Comparison of ENCODE assay signal across 20 mouse cellular contexts in genomic region chr5:66340356-66341102, GRCm38 (mm10).
DNase-seq lines count a peak whose midpoint lies in the region; ATAC-seq lines count a peak whose summit lies in the region.
"Had no signal": no experiment of that assay in that cellular context is flagged by ENCODE, and none has a peak within 500 bp of the region (broad histone marks: within the 10 kb centered on the region; RNA-seq: fewer than 3 reads in every experiment).

No protein-coding gene starts in this region.

- H3K4me3 ChIP-seq in midbrain, embryonic 13.5 days (replicated peaks), result no peak overlapping the region
- H3K4me3 ChIP-seq in midbrain, embryonic 10.5 days, result no peak overlapping the region
- H3K4me3 ChIP-seq in forebrain, embryonic 16.5 days (replicated peaks; ENCODE audit: low read length), result no peak overlapping the region
- no peak overlapping the region for H3K4me3 ChIP-seq in neural tube, embryonic 13.5 days
- H3K4me3 ChIP-seq: heart, embryonic 10.5 days; limb, embryonic 15.5 days had no signal

- ATAC-seq in midbrain, embryonic 13.5 days, result peak; percentile 19; the same call in 1 of the 2 replicates
- peak; percentile 27 for ATAC-seq in forebrain, embryonic 16.5 days
- peak; percentile 33; the same call in 1 of the 2 replicates for ATAC-seq in neural tube, embryonic 13.5 days (ENCODE audit: low read depth)
- ATAC-seq: activated CD4-positive, CD25-positive, alpha-beta regulatory T cell, adult 4 months had no signal

- peak; percentile 84 for DNase-seq in heart, adult 11 months
- DNase-seq in heart, postnatal 14 days, result no peak
- no peak for DNase-seq in midbrain, embryonic 10.5 days (ENCODE audit: low spot score)
- no peak for DNase-seq in lung, postnatal 36 days
- no peak for DNase-seq in frontal cortex, postnatal 36 days (ENCODE audit: low spot score in 2 of 2)
- DNase-seq: adrenal gland, postnatal 25 days; B cell, adult 2 months; cerebellum, adult 8-10 months; gastrocnemius, postnatal 36 days; heart, postnatal 36 days; kidney, adult 11 months; kidney, postnatal 14 days; lung, postnatal 14 days; thymus, postnatal 25 days had no signal

- intact Hi-C loops in heart, postnatal 14 days (cut with DNase I), result no loop called here

- peak overlapping the region; percentile 67 for H3K27ac ChIP-seq in midbrain, embryonic 13.5 days
- no peak overlapping the region; the same call in 1 of the 2 replicates for H3K27ac ChIP-seq in midbrain, embryonic 10.5 days (replicated peaks)
- H3K27ac ChIP-seq in forebrain, embryonic 16.5 days (ENCODE audit: low read length), result peak overlapping the region; percentile 42
- peak overlapping the region; percentile 86 for H3K27ac ChIP-seq in neural tube, embryonic 13.5 days (replicated peaks)
- H3K27ac ChIP-seq: heart, embryonic 10.5 days; limb, embryonic 15.5 days had no signal

- no peak overlapping the region for H3K4me2 ChIP-seq in midbrain, embryonic 13.5 days (replicated peaks)
- peak overlapping the region; percentile 17; the same call in 1 of the 2 replicates for H3K4me2 ChIP-seq in forebrain, embryonic 16.5 days (ENCODE audit: low read length)
- peak overlapping the region; percentile 9 for H3K4me2 ChIP-seq in neural tube, embryonic 13.5 days
- H3K4me2 ChIP-seq: limb, embryonic 15.5 days had no signal

- 0 out of 2 replicates have a peak, but pooled peaks cover 5% of the 10 kb centered on the region for H3K27me3 ChIP-seq in midbrain, embryonic 13.5 days
- peaks cover 35% of the 10 kb centered on the region for H3K27me3 ChIP-seq in midbrain, embryonic 10.5 days (ENCODE audit: low read depth, poor library complexity, severe bottlenecking)
- H3K27me3 ChIP-seq in forebrain, embryonic 16.5 days (replicated peaks; ENCODE audit: control insufficient read depth, insufficient read depth, low read length), result no peaks in the 10 kb centered on the region
- H3K27me3 ChIP-seq in neural tube, embryonic 13.5 days, result no peaks in the 10 kb centered on the region
- H3K27me3 ChIP-seq: limb, embryonic 15.5 days had no signal

- peaks cover 60% of the 10 kb centered on the region for H3K4me1 ChIP-seq in midbrain, embryonic 13.5 days (replicated peaks)
- H3K4me1 ChIP-seq in midbrain, embryonic 10.5 days, result peaks cover 45% of the 10 kb centered on the region
- peaks cover 46% of the 10 kb centered on the region for H3K4me1 ChIP-seq in forebrain, embryonic 16.5 days (replicated peaks; ENCODE audit: control insufficient read depth, insufficient read depth, low read length)
- peaks cover 70% of the 10 kb centered on the region for H3K4me1 ChIP-seq in neural tube, embryonic 13.5 days (replicated peaks)

- H3K9ac ChIP-seq in midbrain, embryonic 13.5 days (replicated peaks), result no peak overlapping the region
- 0 out of 2 replicates have a peak overlapping the region, but pooled peaks have one; percentile 39 for H3K9ac ChIP-seq in forebrain, embryonic 16.5 days (replicated peaks; ENCODE audit: low read depth, low read length)
- H3K9ac ChIP-seq in neural tube, embryonic 13.5 days, result peak overlapping the region; percentile 3
- H3K9ac ChIP-seq: limb, embryonic 15.5 days had no signal

- 61% methylated on average over 17 of the region's 17 CpGs for WGBS in midbrain, embryonic 13.5 days
- 86% methylated on average over 17 of the region's 17 CpGs for WGBS in midbrain, embryonic 10.5 days
- 38% methylated on average over 17 of the region's 17 CpGs for WGBS in forebrain, embryonic 16.5 days
- 47% methylated on average over 17 of the region's 17 CpGs for WGBS in neural tube, embryonic 13.5 days

- H3K36me3 ChIP-seq in midbrain, embryonic 13.5 days, result no peaks in the 10 kb centered on the region
- H3K36me3 ChIP-seq in midbrain, embryonic 10.5 days, result no peaks in the 10 kb centered on the region
- no peaks in the 10 kb centered on the region for H3K36me3 ChIP-seq in forebrain, embryonic 16.5 days (ENCODE audit: control insufficient read depth, insufficient read depth)
- H3K36me3 ChIP-seq in neural tube, embryonic 13.5 days, result no peaks in the 10 kb centered on the region
- H3K36me3 ChIP-seq: heart, embryonic 10.5 days; limb, embryonic 15.5 days had no signal

- no peaks in the 10 kb centered on the region for H3K9me3 ChIP-seq in midbrain, embryonic 13.5 days
- H3K9me3 ChIP-seq in midbrain, embryonic 10.5 days (replicated peaks), result no peaks in the 10 kb centered on the region
- H3K9me3 ChIP-seq in forebrain, embryonic 16.5 days (ENCODE audit: control insufficient read depth, low read length), result no peaks in the 10 kb centered on the region
- no peaks in the 10 kb centered on the region for H3K9me3 ChIP-seq in neural tube, embryonic 13.5 days
- H3K9me3 ChIP-seq: heart, embryonic 10.5 days; limb, embryonic 15.5 days had no signal
